Mouse (Mus musculus) right cerebral cortex, adult 2 months (tissue): ENCODE measurements at regions not wholly inside any gene's neighbourhood (a gene's known extent, or its start where the extent isn't known, plus 50 kb on each side); places are given as distances from the start of the nearest gene placed in this dataset.

Source experiments
- DNase-seq, 2 experiments: peaks; one replicate each; pipeline ENCODE4 v3.0.0; 2021 to 2022; ENCODE audit warnings: low spot score in 2 of 2

GRCm38 (mm10) chr3:31394533-31394932 is 84.4 kb upstream of the Slc7a14 start:
- DNase-seq: no peak

GRCm38 (mm10) chr3:31389955-31390354 is 79.8 kb upstream of the Slc7a14 start:
- DNase-seq: no peak

GRCm38 (mm10) chr3:31375678-31376077 is 65.5 kb upstream of the Slc7a14 start:
- no peak for DNase-seq

DNA sequence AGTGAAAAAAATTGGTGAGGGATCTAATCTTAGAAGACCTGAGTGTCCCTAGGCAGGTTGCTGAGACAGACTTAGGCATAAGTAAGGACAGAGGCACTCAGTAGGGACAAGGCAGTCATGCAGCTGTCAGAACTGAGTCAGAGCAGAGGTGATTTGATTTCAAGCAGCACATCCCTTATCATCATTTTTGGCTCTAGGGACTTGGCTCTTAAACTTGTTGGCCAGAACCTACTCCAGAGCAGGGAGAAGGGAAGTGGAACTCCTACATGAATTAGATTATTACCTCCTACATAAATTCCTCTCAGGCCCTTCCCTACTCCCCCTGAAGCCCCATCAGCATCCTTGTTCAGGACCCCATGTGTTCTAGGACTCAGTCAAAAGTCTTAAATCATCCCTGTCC is 63.9 kb upstream of the Slc7a14 start:
- no peak for DNase-seq

DNA sequence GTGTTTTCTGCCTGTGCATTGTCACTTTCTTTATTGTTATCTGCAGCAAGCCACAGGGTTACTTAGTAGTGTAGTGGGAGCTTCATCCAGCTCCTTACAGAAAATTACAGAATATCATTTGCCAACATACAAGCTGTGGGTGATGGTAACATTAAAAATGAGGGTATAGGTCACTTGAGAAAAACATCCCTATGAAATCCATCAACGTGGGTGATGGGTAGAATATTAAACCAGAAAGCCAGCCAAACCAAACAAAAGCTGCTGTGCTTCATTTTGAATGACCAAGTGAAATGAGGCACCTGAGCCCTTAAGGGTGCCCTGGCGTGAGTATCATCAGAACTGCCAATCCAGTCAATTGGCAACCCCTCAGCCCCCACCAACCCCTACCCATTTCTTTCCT is 58.1 kb upstream of the Slc7a14 start:
- no peak for DNase-seq
